Mouse (Mus musculus) thymus, adult 2 months (tissue): ENCODE measurements around the gene Spred3. TPM values are rescaled to one million over a fixed set of nuclear protein-coding genes. Genes with fewer than 3 reads are reported as not detected.

Source experiments
- DNase-seq: peaks from one replicate; pipeline ENCODE4 v3.0.0; 2021
- H3K27ac ChIP-seq: fragments of 200-500 bp; 2 replicates; pipeline ENCODE4 v1.5.1; 2012; ENCODE audit warnings: low read length, control low read depth; ENCODE audit not compliant: control insufficient read depth, insufficient read depth
- H3K27me3 ChIP-seq: fragments of 200-500 bp; 2 replicates; pipeline ENCODE4 v1.6.1; 2012; ENCODE audit warnings: mild to moderate bottlenecking, low read length, moderate library complexity, mixed read lengths; ENCODE audit not compliant: control insufficient read depth, insufficient read depth
- H3K36me3 ChIP-seq: fragments of 200-500 bp; 2 replicates; pipeline ENCODE4 v1.6.1; 2012; ENCODE audit warnings: mild to moderate bottlenecking, low read length, moderate library complexity; ENCODE audit not compliant: control insufficient read depth, insufficient read depth
- H3K4me1 ChIP-seq: fragments of 200-500 bp; replicated peaks from 2 replicates; pipeline ENCODE4 v1.6.1; 2012; ENCODE audit warnings: low read length; ENCODE audit not compliant: control insufficient read depth, insufficient read depth
- H3K4me3 ChIP-seq: fragments of 200-500 bp; 2 replicates; pipeline ENCODE4 v1.5.1; 2012; ENCODE audit warnings: mild to moderate bottlenecking, low read length, control low read depth, moderate library complexity; ENCODE audit not compliant: control insufficient read depth, insufficient read depth
- CTCF ChIP-seq: fragments of 200-500 bp; IDR thresholded peaks from 2 replicates; pipeline ENCODE4 v1.5.1; 2012; ENCODE audit warnings: mild to moderate bottlenecking, control low read depth, low read length, moderate library complexity, borderline replicate concordance; ENCODE audit not compliant: control insufficient read depth, poor library complexity, insufficient read depth; ENCODE audit errors: extremely low read depth
- POLR2A ChIP-seq: fragments of 200-500 bp; IDR thresholded peaks from 2 replicates; pipeline ENCODE4 v1.6.1; 2012; ENCODE audit warnings: mild to moderate bottlenecking, low read length, control low read depth, moderate library complexity; ENCODE audit not compliant: control insufficient read depth, poor library complexity, insufficient read depth; ENCODE audit errors: extremely low read depth
- WGBS: fragments of 180-500 bp; shearing (Covaris S2); methylation state at CpG from one replicate; pipeline ENCODE4 v1.1.7; 2018; 5-methylcytosine and 5-hydroxymethylcytosine counted together
- polyA plus RNA-seq: library from polyadenylated mRNA; depleted of rRNA; stranded (reverse); fragments of >200 nt; gene quantifications from 2 replicates; pipeline ENCODE4 v1.2.3, GENCODE M21; 2012

The Spred3 gene
- polyA plus RNA-seq, 1 experiment, result 2.2 TPM

DNA sequence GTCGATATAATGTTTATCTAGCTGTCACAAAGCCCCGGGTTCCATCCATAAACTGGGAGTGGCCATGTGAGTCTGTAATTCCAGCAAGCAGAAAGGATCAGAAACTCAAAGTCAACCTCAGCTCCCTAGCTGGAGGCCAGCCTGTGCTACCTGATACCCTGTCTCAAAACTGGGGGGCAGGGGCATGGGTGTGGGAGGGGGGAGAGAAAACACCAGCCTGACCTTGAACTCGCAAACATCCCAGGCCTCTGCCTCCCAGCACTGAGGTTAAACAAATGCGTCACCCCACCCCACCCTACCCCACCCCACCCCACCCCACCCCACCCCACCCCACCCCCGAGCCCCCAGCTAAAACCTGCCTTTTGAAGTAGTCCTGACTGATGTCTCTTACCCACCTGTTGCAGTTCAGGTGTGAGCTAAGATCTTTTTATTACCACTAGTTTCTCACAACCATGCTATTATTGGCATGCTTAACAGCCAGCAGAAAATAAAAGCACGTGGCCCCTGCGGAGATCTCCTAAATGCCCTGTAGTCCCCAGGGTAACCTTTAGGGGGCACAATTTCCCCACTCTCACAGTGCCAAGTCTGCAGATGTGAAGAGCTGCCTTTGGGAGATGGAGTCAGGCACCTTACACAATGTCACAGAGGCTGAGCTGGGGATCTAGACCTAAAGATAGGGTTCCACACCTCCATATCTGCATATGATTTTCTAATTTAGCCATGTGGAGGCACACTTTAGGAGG is 43.9 kb downstream of the Spred3 start:
- WGBS, result 36% methylated on average over 7 of the region's 7 CpGs

DNA sequence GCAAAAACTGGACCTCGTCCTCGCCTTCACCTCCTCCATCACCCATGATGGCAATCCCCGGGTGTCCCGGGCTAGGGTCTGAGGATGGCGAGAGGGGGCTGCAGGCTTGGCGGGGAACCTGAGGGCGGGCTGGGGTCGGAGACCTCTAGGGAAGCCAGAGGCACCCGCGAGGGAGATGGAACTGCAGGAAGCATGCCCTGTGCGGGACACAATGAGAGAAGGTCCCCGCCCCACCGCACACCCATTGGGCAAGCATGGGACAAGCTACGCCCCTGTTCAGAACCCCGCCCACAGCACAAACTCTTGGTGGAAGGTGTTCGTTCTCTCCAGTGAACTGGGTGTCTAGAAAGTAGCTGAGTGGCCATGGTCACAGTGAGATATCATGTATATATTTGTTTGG is 45.2 kb downstream of the Spred3 start, which contains the start of gene Ryr1:
Ryr1 (minus strand) TSS at position 210 of the 400 bp plus-strand sequence.
- Histone ChIP-seq H3K27me3 (no peaks in the 10 kb centered on the region), H3K4me3 (no peak within 1 kb of the TSS), H3K36me3 (no peaks in the 10 kb centered on the region), H3K27ac (no peak within 1 kb of the TSS), H3K4me1 (peaks cover 7% of the 10 kb centered on the region)
- WGBS, result 2% methylated on average over 16 of the region's 16 CpGs
- DNase-seq, result peak; percentile 66
- no peak for TF ChIP-seq CTCF
- TF ChIP-seq POLR2A, result no peak

More for the DNA sequence above, 43.9 kb downstream of the Spred3 start:
- Histone ChIP-seq H3K36me3 (no peaks in the 10 kb centered on the region), H3K27me3 (no peaks in the 10 kb centered on the region), H3K4me1 (peaks cover 7% of the 10 kb centered on the region), H3K4me3 (no peak overlapping the region), H3K27ac (no peak overlapping the region)
- no peak for TF ChIP-seq POLR2A
- peak; percentile 56; the same call in 1 of the 2 replicates for TF ChIP-seq CTCF
- peak; percentile 87 for DNase-seq

DNA sequence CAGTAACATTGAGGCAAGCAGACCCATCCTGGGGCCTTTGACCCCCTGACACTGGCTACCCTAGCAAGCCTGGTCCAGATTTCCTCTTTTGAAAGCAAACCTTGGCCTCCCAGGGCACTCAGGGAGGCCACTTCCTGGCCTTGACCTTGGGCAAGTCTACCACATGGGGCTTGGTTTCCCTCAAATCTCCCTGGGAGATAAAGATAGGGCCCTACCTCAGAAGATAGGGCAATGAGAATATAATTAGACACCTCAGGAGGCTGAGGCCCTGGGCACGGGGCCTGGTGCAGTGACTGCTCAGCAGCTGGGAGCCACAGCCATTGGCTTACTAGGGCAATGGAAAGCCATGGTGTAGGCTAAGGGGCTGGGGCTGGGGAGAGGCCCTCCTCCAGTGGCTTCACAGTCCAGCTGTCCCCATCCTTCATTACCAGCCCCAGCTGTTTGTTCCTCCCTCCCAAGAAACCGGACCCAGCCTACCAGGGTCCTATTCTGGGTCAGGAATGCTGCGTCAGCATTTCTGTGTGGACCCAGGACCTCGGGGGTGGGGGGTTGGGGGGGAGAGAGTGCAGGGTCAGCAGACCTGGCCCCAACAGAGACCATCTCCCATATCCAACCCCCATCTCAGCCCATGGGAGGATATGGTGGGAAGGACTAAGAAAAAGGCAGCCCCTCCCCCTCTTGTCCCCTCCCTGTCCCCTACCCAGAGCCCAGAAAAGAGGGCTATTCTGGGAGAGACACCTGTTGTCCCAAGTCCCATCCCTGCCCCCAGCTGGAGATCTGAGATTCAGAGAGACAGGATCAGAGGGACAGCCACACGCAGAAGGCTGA is 46.5 kb downstream of the Spred3 start:
- Histone ChIP-seq H3K4me3 (no peak overlapping the region), H3K27me3 (no peaks in the 10 kb centered on the region), H3K36me3 (no peaks in the 10 kb centered on the region), H3K27ac (no peak overlapping the region), H3K4me1 (peaks cover 5% of the 10 kb centered on the region)
- TF ChIP-seq CTCF (no peak), POLR2A (no peak)
- DNase-seq, result no peak
- WGBS, result 69% methylated on average over 5 of the region's 5 CpGs

DNA sequence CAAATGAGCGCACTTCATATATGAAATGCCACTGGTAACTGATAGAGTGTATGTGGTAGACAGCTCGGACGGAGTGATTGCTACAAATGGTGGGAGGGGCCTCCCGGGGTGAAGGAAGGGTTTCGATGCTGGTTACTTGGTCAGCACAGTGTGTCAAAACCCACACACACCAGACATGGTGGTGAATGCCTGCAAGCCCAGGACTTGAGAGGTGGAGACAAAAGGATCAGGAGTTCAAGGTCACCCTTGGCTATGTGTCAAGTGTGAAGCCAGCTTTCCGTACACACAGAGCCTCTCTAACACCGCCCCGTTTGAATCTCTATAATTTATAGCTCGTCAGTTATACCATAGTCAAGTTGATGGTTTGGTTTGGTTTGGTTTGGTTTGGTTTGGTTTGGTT is 47.4 kb downstream of the Spred3 start:
- 94% methylated on average over 9 of the region's 9 CpGs for WGBS
- Histone ChIP-seq H3K27ac (no peak overlapping the region), H3K27me3 (no peaks in the 10 kb centered on the region), H3K36me3 (no peaks in the 10 kb centered on the region), H3K4me3 (no peak overlapping the region), H3K4me1 (peaks cover 5% of the 10 kb centered on the region)
- no peak for DNase-seq
- TF ChIP-seq POLR2A (no peak), CTCF (no peak)

DNA sequence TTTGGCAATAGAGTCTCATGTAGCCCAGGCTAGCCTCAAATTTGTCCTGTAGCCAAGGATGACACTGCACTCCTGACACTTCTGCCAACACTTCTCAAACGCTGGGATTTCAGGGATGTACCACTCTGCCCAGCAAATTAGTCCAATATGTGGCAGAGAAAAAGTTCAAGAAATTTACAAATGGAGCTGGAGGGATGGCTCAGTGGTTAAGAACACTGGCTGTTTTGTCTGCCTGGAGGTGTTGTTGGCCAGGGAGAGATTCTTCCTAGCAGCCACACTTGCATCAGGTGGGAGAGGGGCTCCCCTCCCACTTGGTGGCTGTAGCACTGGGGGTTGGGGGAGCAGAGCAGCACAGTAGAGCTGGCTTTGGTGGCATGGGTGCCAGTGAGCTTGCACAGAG is 50.7 kb downstream of the Spred3 start:
- H3K36me3 ChIP-seq, result no peaks in the 10 kb centered on the region
- TF ChIP-seq CTCF (no peak), POLR2A (no peak)
- no peak overlapping the region for H3K27ac ChIP-seq
- no peak overlapping the region for H3K4me3 ChIP-seq
- H3K4me1 ChIP-seq, result no peaks in the 10 kb centered on the region
- H3K27me3 ChIP-seq, result no peaks in the 10 kb centered on the region
- 92% methylated on average over 1 of the region's 1 CpGs for whole genome bisulfite sequencing
- DNase-seq, result no peak

DNA sequence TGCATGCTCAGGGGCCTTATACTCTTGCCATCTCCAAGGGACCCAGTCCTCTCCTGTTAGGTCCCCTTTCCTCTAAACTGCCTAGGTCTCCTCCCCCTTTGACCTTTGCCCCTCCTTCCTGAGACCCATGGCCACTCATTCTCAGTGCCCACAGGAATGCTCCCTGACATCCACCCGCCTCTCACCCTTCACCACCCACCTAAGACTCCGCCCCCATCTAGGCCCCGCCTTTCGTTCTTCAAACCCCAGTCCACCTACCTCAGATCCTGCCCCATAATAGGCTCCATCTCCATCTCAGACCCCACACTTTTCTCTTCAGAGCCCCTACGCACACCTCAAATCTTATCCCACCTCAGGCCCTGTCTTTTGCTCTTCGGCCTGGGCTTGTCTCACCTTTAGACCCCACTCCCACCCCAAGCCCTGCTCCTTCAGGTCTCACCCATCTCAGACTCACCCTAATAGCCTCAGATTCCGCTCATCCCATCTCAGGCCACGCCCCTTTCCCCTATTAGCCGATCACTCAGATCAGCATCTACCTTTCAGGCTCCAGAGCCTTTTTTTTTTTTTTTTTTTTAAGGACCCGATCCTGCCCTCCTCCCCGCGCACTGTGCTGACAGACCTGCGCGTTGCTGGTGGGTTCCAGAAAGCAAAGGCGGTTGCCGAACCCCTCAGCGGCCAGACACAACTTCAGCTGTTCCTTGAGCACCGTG is 51.9 kb downstream of the Spred3 start:
- Histone ChIP-seq H3K36me3 (no peaks in the 10 kb centered on the region), H3K4me1 (no peaks in the 10 kb centered on the region), H3K27me3 (no peaks in the 10 kb centered on the region), H3K4me3 (no peak overlapping the region), H3K27ac (no peak overlapping the region)
- TF ChIP-seq CTCF (no peak), POLR2A (no peak)
- no peak for DNase-seq
- 71% methylated on average over 18 of the region's 18 CpGs for WGBS
